Mouse (Mus musculus) layer of hippocampus, adult 9-11 months (tissue): ENCODE measurements around the gene Micu2.
A peak's percentile ranks its signal among the peaks of the same experiment; 100 is the strongest.

Source experiments
- DNase-seq: peaks from one replicate; pipeline ENCODE4 v3.0.0; 2022

Micu2 gene

GRCm38 (mm10) chr14:57890011-57890842, 108.8 kb downstream of the Micu2 start, which contains the start of gene Zdhhc20:
Zdhhc20 (minus strand) TSS chr14:57890276.
- peak; percentile 96 for DNase-seq

- peak; percentile 34 for DNase-seq
Observed at GRCm38 (mm10) chr14:57889541-57890010, 109.5 kb downstream of the Micu2 start.

DNA sequence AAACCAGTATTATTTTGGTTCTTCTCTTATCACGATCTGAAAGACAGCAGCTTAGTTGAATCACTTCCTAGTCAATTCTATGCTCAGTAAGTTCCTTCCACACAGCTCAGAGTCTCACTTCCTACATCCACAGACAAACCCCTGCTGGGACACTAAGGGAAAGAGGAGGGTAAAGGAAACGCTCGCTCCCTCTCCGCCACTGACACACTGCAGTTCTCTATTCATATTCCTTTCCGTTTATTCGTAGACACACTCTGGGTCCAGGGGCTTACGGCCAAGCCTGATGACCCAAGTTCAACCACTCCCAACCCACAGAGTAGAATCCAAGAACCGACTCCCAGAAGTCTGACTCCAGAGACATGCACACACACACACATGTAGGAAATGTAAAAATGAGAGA, 111.9 kb downstream of the Micu2 start:
- no peak for DNase-seq

DNA sequence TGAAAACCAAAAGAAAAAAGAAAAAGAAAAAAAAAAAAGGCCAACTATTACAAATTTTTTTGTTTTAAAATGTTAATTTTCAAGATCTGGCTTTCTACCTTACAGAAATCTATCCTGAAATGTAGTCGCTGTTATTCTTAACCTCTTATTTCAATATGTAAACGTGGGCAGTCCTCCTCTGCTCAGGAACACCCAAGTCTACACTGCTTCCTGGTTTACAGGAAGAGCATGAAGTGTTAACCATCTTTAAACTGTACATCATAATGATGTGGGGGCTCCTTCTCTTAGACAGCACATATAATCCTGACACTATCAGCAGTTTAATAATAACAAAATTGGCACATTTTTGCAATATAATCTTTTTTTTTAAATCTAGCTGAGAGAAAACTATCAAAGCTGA, 113.0 kb downstream of the Micu2 start:
- DNase-seq: no peak

DNA sequence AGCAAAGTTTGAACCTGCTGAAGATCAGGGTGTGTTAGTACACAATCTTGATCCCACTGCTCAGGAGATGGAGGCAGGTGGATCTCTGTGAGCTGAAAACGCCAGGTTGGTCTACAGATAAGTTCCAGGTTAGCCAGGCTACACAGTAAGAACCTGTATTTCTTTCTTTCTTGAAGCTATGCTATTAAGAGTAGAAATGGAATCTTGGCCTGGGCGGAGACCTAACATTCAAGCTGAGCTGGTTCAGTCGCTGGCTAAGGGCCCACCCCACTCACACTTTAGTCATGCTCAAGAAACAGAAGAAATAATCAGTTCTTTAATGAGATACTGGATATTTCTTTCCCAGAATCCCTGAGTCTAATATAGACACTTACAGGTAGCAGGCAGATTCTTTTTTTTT, 115.7 kb downstream of the Micu2 start:
- no peak for DNase-seq

DNA sequence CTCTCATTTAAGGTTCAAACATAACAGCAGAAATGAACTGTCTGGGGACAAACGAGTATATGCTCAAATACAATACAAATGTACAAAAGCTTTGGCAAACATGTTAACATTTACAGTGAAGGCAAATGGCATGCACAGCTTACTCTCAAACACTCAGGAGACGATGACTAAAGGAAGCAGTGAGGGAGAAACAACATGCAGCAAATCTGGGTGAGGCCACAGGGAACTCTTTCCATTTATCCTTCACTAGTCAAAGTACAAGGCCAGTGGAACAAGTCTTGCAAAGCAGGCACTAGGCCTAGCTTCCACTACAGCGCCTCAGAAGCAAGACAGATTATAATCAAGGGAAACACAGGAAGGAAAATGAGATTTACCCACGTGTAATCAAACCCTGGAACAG, 116.3 kb downstream of the Micu2 start:
- DNase-seq: no peak

DNA sequence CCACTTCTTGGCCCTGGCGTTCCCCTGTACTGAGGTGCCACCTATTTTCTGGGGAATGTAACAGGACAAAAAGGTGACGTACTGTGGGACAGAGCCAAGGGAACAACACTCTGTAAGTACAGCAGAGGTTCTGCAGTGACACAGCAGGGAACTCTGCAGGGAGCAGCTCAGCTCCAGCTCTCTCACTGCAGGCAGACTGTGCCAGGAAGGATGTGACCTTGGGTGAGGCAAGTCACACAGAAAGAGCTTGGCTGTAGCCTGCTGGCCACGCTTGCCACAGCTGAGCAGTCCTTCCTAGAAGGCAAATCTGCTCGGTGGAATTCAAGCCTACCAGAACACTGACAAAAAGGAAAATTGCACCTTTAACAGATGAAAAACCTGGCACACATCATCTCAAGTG, 117.3 kb downstream of the Micu2 start:
- DNase-seq: no peak

DNA sequence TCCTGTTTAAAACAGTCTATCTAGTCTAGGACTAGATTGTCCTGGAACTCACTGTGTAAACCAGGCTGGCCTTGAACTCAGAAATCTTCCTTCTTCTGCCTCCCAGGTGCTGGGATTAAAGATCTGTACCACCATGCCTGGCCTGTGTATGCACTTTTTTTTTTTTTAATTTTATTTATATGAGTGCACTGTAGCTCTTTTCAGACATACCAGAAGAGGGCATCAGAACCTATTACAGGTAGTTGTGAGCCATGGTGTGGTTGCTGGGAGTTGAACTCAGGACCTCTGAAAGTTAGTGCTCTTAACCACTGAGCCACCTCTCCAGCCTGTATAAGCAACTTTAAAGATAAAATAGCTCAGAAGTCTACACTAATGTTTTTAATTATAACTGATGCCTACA, 118.0 kb downstream of the Micu2 start:
- DNase-seq: no peak

DNA sequence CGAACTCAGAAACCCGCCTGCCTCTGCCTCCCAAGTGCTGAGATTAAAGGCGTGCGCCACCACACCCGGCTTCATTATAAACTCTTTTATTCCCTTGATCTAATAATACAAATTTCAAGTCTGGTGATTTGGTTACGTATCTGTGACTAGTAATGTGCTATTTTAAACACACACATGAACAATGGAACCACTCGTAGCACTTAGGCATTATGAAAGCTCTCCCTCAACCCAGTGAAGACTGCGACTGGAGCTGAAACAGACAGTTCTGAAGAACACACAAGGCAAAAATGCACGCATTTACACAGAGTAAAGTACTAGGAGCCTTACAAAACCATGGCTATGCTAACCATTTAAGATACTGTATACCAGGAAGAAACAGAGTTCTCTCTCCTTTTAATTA, 121.1 kb downstream of the Micu2 start:
- no peak for DNase-seq

DNA sequence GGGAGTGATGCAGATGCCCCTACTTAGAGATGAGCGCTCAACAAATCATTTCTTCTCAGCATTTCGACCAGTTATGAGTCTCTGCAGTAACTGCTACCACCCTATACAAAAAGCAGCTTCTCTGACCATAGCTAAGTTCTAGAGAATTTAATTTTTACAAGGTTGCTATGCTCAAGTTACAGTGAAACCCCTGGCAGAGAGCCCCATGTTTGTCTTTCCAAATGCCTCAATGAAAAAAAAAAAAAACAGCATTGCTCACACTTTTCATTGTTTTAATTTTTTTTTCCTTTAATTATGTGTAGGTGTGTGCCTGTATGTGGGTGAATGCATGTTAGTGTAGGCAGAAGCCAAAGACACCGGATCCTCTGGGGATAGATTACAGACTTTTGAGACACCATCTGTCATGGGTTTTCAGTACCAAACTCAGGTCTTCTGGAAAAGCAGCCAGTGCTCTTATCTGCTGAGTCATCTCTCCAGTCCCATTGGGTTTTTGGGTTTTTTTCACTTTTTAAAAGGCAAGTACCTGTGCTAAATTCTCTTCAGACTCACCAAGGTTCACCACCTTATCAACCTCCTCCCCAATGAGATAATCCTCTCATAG, 132.3 kb downstream of the Micu2 start:
- DNase-seq: peak; percentile 24
